Mouse (Mus musculus) cerebellum, postnatal 25 days (tissue): ENCODE measurements around the gene Zswim3.

Experiments used
- DNase-seq, 2 experiments: peaks; one replicate each; pipeline ENCODE4 v3.0.0; 2021; ENCODE audit warnings: mixed read lengths in 2 of 2

Gene Zswim3

GRCm38 (mm10) chr2:164804533-164805331 is at the start of gene Zswim3, which contains the start of gene Acot8:
Zswim3 (plus strand) TSS chr2:164805098.
Acot8 (minus strand) TSS chr2:164804882.
- peak; percentile 97 to 99 for DNase-seq

- no peak for DNase-seq
Observed at GRCm38 (mm10) chr2:164757841-164758240, 47.1 kb upstream of the Zswim3 start.

GRCm38 (mm10) chr2:164758692-164759091 is 46.2 kb upstream of the Zswim3 start:
- DNase-seq: no peak

GRCm38 (mm10) chr2:164760059-164760833 is 44.7 kb upstream of the Zswim3 start:
- no peak for DNase-seq

DNA sequence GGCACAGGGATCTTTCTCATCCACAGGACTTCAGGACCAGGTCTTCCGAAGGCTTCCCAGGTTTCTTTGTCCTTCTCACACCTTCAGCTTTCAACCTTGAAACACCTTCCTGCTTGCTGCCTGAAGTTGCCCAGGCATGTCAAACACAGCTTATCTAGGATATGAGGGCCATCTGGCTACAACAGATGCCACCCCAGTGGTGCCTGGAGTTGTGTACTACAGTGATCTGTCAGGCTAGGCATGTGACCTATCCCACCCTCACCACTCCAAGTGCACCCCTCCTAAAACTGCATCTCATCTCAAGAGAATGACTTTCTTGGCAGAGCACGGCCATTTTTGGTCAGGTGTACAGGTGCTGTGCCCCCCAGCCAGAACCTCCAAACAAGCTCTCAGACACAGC is 43.4 kb upstream of the Zswim3 start:
- DNase-seq: peak in 1 of 2 experiments; percentile 44

DNA sequence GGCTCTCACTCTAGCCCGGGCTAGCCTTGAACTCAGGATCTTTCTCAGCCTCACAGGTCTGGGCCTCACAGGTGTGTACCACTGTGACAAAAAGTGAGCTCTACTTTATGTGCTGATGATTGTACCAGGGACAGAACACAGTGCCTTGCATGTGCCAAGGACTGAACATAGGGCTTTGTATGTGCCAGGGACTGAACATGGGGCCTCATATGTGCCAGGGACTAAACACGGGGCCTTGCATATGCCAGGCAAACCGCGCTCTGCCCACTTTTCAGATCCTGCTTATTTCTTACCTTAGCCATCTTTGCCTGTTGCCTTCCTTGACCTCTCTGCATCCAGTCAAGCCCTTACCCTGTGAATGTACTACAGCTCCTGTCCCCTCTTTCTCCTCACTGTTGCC is 42.9 kb upstream of the Zswim3 start:
- DNase-seq: no peak

GRCm38 (mm10) chr2:164762593-164762992 is 42.3 kb upstream of the Zswim3 start:
- DNase-seq: no peak

GRCm38 (mm10) chr2:164765841-164766240 is 39.1 kb upstream of the Zswim3 start:
- DNase-seq: no peak

- peak in 1 of 2 experiments; percentile 47 for DNase-seq
Observed at GRCm38 (mm10) chr2:164767812-164768540, 36.9 kb upstream of the Zswim3 start.

GRCm38 (mm10) chr2:164769258-164770037 is 35.5 kb upstream of the Zswim3 start, which contains the start of gene Ube2c:
Ube2c (plus strand) TSS chr2:164769898.
- peak; percentile 97 to 98 for DNase-seq

- DNase-seq: no peak
Observed at GRCm38 (mm10) chr2:164770279-164770678, 34.6 kb upstream of the Zswim3 start.

- no peak for DNase-seq
Observed at GRCm38 (mm10) chr2:164771123-164771522, 33.8 kb upstream of the Zswim3 start.

GRCm38 (mm10) chr2:164773229-164773988 is 31.5 kb upstream of the Zswim3 start:
- no peak for DNase-seq

GRCm38 (mm10) chr2:164773989-164774364 is 30.9 kb upstream of the Zswim3 start:
- DNase-seq: no peak

GRCm38 (mm10) chr2:164776130-164776529 is 28.8 kb upstream of the Zswim3 start:
- no peak for DNase-seq

DNA sequence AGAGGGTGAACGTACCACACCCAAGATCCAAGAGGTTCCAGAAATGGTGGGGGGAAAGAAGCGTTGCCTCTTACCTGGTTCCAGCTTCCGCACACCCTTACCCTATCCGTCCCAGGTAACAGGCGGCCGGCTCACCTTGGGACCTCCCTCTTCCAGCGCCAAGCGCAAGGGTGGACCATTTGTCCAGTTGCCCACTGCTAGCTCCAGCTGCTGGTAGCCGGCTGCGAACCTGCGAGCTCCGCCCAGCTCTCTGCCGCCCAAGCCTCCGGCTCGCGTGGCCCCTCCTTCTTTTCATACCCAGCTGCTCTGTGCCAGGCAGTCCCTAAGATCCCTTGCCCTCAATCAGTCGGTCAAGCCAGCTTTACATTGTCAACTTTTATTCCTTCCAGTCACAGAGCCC is 28.1 kb upstream of the Zswim3 start:
- no peak for DNase-seq

GRCm38 (mm10) chr2:164777246-164778014 is 27.5 kb upstream of the Zswim3 start:
- DNase-seq: no peak

DNA sequence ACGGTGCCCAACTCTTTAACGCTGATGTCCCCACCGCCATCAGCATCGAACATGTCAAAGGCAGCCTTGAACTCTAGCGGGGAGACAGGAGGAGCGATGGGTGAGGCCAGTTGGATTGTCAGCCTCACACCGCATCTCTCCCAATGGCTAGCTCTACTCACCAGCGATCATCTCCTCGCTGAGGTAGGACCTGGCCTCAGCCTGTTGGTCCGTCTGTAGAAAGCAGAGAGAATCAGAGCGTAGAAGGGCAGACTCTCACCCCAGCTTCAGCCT is 26.9 kb upstream of the Zswim3 start:
- no peak for DNase-seq

DNA sequence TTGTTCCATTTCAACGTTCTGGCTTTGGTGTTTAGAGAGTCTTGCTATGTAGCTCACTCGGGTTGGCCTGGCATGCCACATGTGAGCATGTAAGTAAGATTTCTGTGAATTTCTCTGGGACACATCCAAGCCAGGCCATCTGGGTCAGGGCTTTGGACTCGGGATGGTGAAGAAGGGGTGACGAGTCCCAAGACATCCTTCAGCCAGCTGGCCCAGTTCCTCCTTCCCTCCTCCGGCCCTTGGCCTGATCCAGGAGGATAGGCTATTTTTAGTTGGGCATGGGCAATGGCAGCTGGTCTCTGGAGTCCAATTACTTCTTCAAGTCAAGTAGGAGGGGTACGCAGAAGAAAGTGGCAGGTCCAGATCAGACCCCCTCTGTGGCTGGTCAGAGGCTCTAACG is 26.1 kb upstream of the Zswim3 start:
- peak; percentile 40 to 59 for DNase-seq

GRCm38 (mm10) chr2:164779481-164780086 is 25.3 kb upstream of the Zswim3 start, which contains the start of gene Tnnc2:
Tnnc2 (minus strand) TSS chr2:164779967.
- DNase-seq: no peak
